Mouse (Mus musculus) granulocyte monocyte progenitor cell, adult 5-6 weeks (primary cell): Measurements from ENCODE around the gene Smarcd2. TPM values are rescaled to one million over a fixed set of nuclear protein-coding genes. Genes with fewer than 3 reads are reported as not detected.
"Not testable (repeated sequence)": the region's sequence is repeated elsewhere in the genome, so short reads cannot be mapped to it uniquely, and the experiment has no call there.

ENCODE experiments used
- ATAC-seq: replicated peaks from 2 replicates; pipeline ENCODE4 v1.8.0; 2016; ENCODE audit warnings: mild to moderate bottlenecking, moderate TSS enrichment, inconsistent platforms; ENCODE audit not compliant: poor library complexity, severe bottlenecking
- total RNA-seq, 2 experiments: library from RNA; stranded (forward) in 1 of 2; stranded (reverse) in 1 of 2; fragments of 200-712, 200-1000 nt in 1 of 2; fragments of >200 nt in 1 of 2; fragmentation: Nextera tagmentation in 1 of 2; gene quantifications; 2 replicates each; pipeline ENCODE4 v1.2.3; 2014 to 2017

The Smarcd2 gene
- total RNA-seq, 2 experiments from 2014 or later: 76.4 to 221 TPM

DNA sequence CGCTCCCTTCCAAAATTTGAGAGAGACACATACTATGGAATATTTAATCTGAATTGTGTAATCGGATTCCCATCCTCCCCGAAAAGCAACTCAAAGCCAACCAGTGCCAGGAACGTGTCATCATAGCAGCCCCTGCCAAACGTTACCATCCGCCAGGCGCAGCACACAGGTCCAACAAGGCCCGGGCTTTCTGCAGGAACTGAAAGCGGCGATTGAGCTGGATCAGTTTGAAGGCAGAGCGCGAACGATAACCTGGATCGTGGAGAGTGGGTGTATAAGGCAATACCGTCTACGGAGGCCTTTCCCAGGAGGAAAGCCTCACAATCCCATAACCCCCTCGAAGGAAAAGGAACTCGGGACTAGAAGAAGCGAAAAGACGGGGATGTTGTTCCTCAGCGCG lies 17.6 kb downstream of the Smarcd2 start:
- ATAC-seq: peak; percentile 40; the same call in 1 of the 2 replicates

DNA sequence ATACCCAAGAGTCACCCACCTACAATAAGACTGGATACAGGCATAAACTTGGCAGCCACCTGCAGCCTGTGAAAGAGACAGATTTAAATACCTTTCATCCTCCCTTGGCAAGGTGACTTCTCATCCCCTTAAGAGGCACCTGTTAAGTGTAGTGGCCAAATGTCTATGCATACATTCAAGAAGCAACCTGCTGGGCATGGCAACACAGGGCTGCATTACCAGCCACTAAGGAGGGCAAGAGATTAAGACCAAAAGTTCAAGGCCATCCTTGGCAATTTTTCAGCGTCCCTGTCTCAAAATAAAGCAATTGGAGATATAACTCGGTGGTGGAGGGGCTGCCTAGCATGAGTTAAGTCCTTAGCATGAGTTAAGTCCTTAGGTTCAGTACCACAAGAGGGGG lies 18.0 kb downstream of the Smarcd2 start:
- ATAC-seq: no peak

DNA sequence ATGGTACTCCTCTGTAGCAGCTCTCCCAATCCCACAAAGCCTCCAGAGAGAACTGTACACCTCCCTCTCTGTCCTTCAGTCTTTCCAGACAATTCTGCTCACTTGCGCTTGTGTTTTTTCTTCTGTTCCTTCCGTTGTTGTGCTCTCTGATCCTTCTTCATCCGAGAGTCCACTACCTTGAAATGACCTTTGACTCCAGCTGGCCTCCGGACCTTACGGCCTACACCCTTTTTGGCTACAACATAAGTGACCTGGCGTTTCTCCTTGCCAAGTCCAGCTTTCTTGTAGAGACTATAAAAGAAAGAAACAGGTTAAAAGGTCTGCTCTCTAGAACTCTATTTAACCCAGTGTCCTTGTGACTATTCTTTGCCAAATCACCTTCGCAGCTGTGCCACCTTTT lies 23.4 kb downstream of the Smarcd2 start:
- ATAC-seq: no peak

DNA sequence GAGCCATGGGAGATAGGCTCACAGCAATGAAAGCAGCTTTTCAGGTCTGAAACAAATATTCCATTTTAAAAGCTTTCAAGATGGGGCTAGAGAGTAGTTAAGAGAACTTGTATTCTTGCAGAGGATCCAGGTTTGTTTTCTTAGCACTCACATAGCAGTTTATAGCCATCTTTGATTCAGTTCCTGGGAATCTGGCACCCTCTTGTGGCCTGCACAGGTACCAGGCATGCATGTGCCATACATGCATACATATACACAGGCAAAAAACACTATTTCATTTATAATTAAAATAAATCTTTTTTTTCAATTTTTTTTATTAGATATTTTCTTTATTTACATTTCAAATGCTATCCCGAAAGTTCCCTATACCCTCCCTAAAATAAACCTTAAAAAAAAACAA lies 25.9 kb downstream of the Smarcd2 start:
- 0 out of 2 replicates have a peak, but pooled peaks have one; percentile 40 for ATAC-seq

DNA sequence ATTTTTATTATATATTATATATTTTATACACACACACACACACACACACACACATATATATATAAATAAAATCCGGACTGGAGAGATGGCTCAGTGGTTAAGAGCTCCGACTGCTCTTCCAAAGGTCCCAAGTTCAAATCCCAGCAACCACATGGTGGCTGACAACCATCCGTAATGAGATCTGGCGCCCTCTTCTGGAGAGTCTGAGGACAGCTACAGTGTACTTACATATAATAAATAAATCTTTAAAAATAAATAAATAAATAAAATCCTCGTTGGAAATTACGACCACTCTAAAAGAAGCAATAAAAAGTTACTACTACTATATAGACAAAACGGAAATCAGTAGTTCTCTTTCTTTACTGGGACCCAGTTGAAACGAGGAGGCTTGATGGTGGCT lies 38.8 kb downstream of the Smarcd2 start:
- ATAC-seq: not testable (repeated sequence)

DNA sequence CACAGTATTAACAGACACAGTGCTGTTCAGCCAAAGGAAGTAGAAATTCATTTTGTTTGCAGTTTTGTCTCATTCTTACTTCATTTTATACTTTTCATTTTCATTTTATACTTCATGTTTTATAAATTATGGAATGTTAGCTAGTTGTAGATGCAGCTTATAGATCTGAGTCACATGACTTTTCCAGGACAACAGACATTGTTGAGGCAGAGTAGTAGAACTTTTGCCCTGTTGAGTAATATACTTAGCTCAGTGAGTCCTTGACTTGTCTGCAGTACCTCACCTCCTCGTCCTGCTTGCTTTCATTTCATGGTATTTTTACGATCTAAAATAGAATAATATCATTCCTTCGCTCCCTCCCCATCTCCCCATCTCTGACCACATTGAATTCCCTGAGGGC lies 52.2 kb downstream of the Smarcd2 start:
- no peak for ATAC-seq

DNA sequence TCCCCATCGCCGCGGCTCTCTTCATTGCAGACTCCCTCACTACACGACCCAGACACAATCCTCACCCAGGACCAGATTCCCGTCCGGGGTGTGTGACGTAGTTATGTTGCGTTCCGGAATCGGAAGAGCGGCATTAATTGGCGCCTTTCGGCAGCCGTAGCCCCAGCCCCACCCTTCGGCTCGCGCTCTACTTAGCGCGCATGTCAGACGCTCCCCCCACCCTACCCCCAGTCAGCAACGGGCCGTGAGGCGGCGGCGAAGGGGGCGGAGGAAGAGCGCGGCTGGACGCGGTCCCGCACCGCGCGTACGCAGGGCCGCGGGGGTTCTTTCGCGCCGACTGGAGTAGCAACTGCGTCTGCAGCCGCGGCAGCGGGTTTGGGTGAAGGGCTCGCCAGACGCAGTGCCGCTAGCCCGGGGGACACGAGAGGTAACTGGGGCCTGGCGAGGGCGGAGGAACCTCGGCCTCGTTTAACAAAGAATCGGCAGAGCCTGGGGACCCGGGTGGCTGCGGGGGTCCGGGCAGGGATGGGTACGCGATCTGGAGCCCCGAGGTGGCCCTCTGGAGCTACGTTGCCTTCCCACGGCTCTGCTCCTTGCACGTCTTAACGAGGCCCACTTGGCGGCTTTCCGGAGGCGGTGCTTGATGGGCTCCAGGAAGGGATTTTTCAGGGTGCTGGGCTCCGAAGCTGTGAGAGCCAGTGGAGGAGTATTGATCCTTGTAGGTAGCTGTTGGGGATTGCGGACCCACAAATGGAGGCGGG lies 55.9 kb downstream of the Smarcd2 start, which contains the start of gene Ddx42:
TSS of gene Ddx42 (plus strand) at position 197 of the 761 bp plus-strand sequence.
- peak; percentile 78 for ATAC-seq

DNA sequence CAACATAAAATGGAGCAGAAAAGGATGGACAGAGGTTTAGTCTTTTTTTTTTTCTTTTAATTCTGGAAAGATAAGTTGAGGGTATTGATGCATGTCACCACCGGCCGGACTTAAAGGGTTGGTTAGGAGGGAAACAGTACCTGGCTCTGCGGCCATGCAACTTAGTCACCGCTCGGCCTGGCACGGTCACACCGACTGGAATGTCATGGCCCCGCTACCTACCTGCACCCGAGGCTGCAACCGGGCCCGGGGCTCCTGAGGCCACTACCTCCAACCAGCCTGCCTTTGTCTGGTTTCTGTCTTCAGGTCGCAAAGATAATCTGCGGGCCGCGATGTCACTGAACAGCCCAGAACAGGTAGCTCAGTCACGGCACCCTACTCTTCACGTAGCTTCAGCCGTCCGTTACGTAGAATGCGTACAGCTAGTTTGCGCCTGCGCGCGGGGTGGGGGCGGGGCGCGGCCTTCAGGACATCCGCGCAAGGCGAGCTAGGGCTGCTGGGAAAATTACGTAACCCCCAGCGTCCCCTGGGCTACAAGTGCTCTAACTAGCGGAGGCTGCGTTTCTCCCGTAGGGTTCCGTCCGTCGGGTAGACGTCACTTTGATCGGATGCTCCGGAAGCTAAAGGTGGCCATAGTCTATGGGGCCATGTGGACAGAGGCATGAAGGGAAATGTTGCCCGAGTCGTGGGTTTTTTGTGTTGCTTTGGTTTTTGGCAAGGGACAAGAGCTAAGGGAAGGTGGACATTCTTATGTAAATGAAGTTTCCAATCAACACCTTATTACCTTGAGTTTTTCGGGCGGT lies 56.6 kb downstream of the Smarcd2 start, which contains the start of gene Ccdc47:
TSS of gene Ccdc47 (minus strand) at position 418 of the 803 bp plus-strand sequence.
- peak; percentile 83 for ATAC-seq

DNA sequence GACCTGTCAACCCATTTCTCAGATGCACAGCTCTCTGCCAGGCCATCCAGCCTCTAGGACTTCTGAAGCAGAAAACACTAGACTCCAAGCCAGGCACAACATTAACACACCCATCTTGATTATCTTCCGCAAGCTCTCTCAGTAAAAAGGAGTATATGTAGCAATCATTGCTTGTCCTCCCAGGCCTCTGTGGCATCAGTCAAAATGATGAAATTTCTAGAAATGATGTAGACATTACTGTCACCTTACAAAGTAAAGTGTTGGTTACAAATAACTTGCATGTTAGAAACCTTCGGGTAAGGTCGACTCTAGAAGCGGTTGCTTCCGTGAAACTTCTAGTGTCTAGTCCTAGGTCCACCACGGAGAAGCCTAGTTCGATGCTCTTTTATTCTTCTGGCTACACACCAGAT lies 57.3 kb downstream of the Smarcd2 start:
- ATAC-seq: peak; percentile 30

DNA sequence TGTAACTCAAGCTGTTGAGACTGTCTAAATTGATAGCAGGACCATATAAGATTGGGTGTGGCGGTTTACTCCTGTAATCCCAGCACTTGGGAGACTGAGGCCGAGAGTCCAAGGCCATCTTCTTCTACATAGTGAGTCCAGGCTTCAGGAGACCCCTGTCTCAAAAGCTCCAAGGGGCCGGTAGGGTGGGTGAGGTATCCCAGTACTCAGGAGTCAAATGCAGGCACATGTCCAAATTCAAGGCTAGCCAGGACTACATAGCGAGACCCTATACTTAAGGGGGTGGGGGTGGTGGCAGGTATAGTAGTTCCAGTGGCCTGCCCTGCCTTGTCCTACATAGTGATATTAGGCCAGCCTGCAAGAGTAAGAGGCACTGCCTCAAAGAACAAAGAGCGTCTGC lies 57.9 kb downstream of the Smarcd2 start:
- no peak for ATAC-seq

Other genes starting within 250 kb of the Smarcd2 start
- 54.6 and 55.2 TPM in 2 replicates for gene Dcaf7, start 236.1 kb downstream of the Smarcd2 start, total RNA-seq (2014; fragmentation: Nextera tagmentation)
- gene Dcaf7, start 236.1 kb downstream of the Smarcd2 start, total RNA-seq (2017): 49.8 and 49.9 TPM in 2 replicates
- 6.9 and 8.9 TPM in 2 replicates for gene Taco1, start 206.9 kb downstream of the Smarcd2 start, total RNA-seq (2014; fragmentation: Nextera tagmentation)
- 11.1 and 19.2 TPM in 2 replicates for gene Taco1, start 206.9 kb downstream of the Smarcd2 start, total RNA-seq (2017)
- 30.4 and 32.1 TPM in 2 replicates for gene Map3k3, start 188.4 kb downstream of the Smarcd2 start, total RNA-seq (2014; fragmentation: Nextera tagmentation)
- gene Map3k3, start 188.4 kb downstream of the Smarcd2 start, total RNA-seq (2017): 29.1 and 29.2 TPM in 2 replicates
- gene Gm10840, start 112.1 kb downstream of the Smarcd2 start, total RNA-seq (2014; fragmentation: Nextera tagmentation): not detected in 2 replicates
- not detected in 2 replicates for gene Gm10840, start 112.1 kb downstream of the Smarcd2 start, total RNA-seq (2017)
- gene Limd2, start 112.1 kb downstream of the Smarcd2 start, total RNA-seq (2014; fragmentation: Nextera tagmentation): 196 and 197 TPM in 2 replicates
- 38.1 and 43.1 TPM in 2 replicates for gene Limd2, start 112.1 kb downstream of the Smarcd2 start, total RNA-seq (2017)
- 40.5 and 42.3 TPM in 2 replicates for gene Strada, start 70.8 kb downstream of the Smarcd2 start, total RNA-seq (2014; fragmentation: Nextera tagmentation)
- gene Strada, start 70.8 kb downstream of the Smarcd2 start, total RNA-seq (2017): 22.2 TPM in 2 replicates
- gene Ccdc47, start 56.6 kb downstream of the Smarcd2 start, total RNA-seq (2014; fragmentation: Nextera tagmentation): 30.2 and 56.2 TPM in 2 replicates
- 175 and 181 TPM in 2 replicates for gene Ccdc47, start 56.6 kb downstream of the Smarcd2 start, total RNA-seq (2017)
- gene Ddx42, start 56.0 kb downstream of the Smarcd2 start, total RNA-seq (2014; fragmentation: Nextera tagmentation): 51.1 and 55.5 TPM in 2 replicates
- 86.8 and 87.9 TPM in 2 replicates for gene Ddx42, start 56.0 kb downstream of the Smarcd2 start, total RNA-seq (2017)
- gene Ftsj3, start 16.9 kb downstream of the Smarcd2 start, total RNA-seq (2014; fragmentation: Nextera tagmentation): 60.5 and 82.1 TPM in 2 replicates
- 157 and 194 TPM in 2 replicates for gene Ftsj3, start 16.9 kb downstream of the Smarcd2 start, total RNA-seq (2017)
- gene Psmc5, start 16.8 kb downstream of the Smarcd2 start, total RNA-seq (2014; fragmentation: Nextera tagmentation): 106 and 108 TPM in 2 replicates
- 108 and 116 TPM in 2 replicates for gene Psmc5, start 16.8 kb downstream of the Smarcd2 start, total RNA-seq (2017)
- gene Tcam1, start 3.7 kb upstream of the Smarcd2 start, total RNA-seq (2014; fragmentation: Nextera tagmentation): 1.0 and 2.1 TPM in 2 replicates
- 1.4 and 1.9 TPM in 2 replicates for gene Tcam1, start 3.7 kb upstream of the Smarcd2 start, total RNA-seq (2017)
- not detected in 2 replicates for gene Gh, start 28.9 kb upstream of the Smarcd2 start, total RNA-seq (2014; fragmentation: Nextera tagmentation)
- not detected in 2 replicates for gene Gh, start 28.9 kb upstream of the Smarcd2 start, total RNA-seq (2017)
- 52.9 and 54.1 TPM in 2 replicates for gene Cd79b, start 41.8 kb upstream of the Smarcd2 start, total RNA-seq (2014; fragmentation: Nextera tagmentation)
- 23.8 and 31.5 TPM in 2 replicates for gene Cd79b, start 41.8 kb upstream of the Smarcd2 start, total RNA-seq (2017)
- gene Scn4a, start 80.3 kb upstream of the Smarcd2 start, total RNA-seq (2014; fragmentation: Nextera tagmentation): not detected in 2 replicates
- gene Scn4a, start 80.3 kb upstream of the Smarcd2 start, total RNA-seq (2017): not detected in 2 replicates
- gene Prr29, start 92.5 kb upstream of the Smarcd2 start, total RNA-seq (2014; fragmentation: Nextera tagmentation): not detected in 2 replicates
- gene Prr29, start 92.5 kb upstream of the Smarcd2 start, total RNA-seq (2017): not detected in 2 replicates
- 58.3 and 65.0 TPM in 2 replicates for gene Icam2, start 115.1 kb upstream of the Smarcd2 start, total RNA-seq (2014; fragmentation: Nextera tagmentation)
- 79.6 and 108 TPM in 2 replicates for gene Icam2, start 115.1 kb upstream of the Smarcd2 start, total RNA-seq (2017)
- gene Ern1, start 214.9 kb upstream of the Smarcd2 start, total RNA-seq (2014; fragmentation: Nextera tagmentation): 81.3 and 84.3 TPM in 2 replicates
- 63.3 and 67.0 TPM in 2 replicates for gene Ern1, start 214.9 kb upstream of the Smarcd2 start, total RNA-seq (2017)